Mouse (Mus musculus) bone marrow, adult 2 months (tissue): ENCODE data around the gene Rae1. TPM values are rescaled to one million over a fixed set of nuclear protein-coding genes. Genes with fewer than 3 reads are reported as not detected.
A peak's percentile ranks its signal among the peaks of the same experiment; 100 is the strongest.

Source experiments
- H3K27ac ChIP-seq: fragments of 200-500 bp; 2 replicates; pipeline ENCODE4 v1.5.1; 2012; ENCODE audit warnings: low read depth, mild to moderate bottlenecking, control low read depth, inconsistent platforms, low read length; ENCODE audit not compliant: control insufficient read depth, poor library complexity, insufficient read depth
- H3K4me1 ChIP-seq: fragments of 200-500 bp; 2 replicates; pipeline ENCODE4 v1.6.1; 2011; ENCODE audit warnings: low read length; ENCODE audit not compliant: control insufficient read depth, insufficient read depth
- H3K4me3 ChIP-seq: fragments of 200-500 bp; replicated peaks from 2 replicates; pipeline ENCODE3; 2011; ENCODE audit warnings: mild to moderate bottlenecking, low read depth, low read length, control low read depth; ENCODE audit not compliant: control insufficient read depth
- CTCF ChIP-seq: fragments of 200-500 bp; IDR thresholded peaks from 2 replicates; pipeline ENCODE4 v1.5.1; 2011; ENCODE audit warnings: low read length, control low read depth; ENCODE audit not compliant: control insufficient read depth, insufficient read depth
- POLR2A ChIP-seq: fragments of 200-500 bp; IDR thresholded peaks from 2 replicates; pipeline ENCODE4 v1.6.1; 2011; ENCODE audit warnings: low read depth, mild to moderate bottlenecking, control low read depth, low read length, borderline replicate concordance; ENCODE audit not compliant: control insufficient read depth
- WGBS: fragments of 180-500 bp; shearing (Covaris S2); methylation state at CpG from one replicate; pipeline ENCODE4 v1.1.7; 2018; 5-methylcytosine and 5-hydroxymethylcytosine counted together
- polyA plus RNA-seq: library from polyadenylated mRNA; stranded (reverse); fragments of >200 nt; gene quantifications from 2 replicates; pipeline ENCODE4 v1.2.4, GENCODE M21; 2011; ENCODE audit warnings: low replicate concordance; ENCODE audit not compliant: missing spikeins, insufficient read depth, insufficient read length

Rae1 gene
- polyA plus RNA-seq, 1 experiment = 61.5 TPM

- H3K27ac ChIP-seq = peak overlapping the region; percentile 27; the same call in 1 of the 2 replicates
- 86% methylated on average over 5 of the region's 5 CpGs for WGBS
- H3K4me3 ChIP-seq = no peak overlapping the region
- TF ChIP-seq POLR2A (no peak), CTCF (no peak)
- H3K4me1 ChIP-seq = peaks cover 16% of the 10 kb centered on the region
Observed at GRCm38 (mm10) chr2:173041242-173041641, 41.3 kb downstream of the Rae1 start.

GRCm38 (mm10) chr2:173041893-173042292, 42.0 kb downstream of the Rae1 start:
- TF ChIP-seq POLR2A (no peak), CTCF (no peak)
- H3K4me3 ChIP-seq = no peak overlapping the region
- 60% methylated on average over 1 of the region's 1 CpGs for WGBS
- no peak overlapping the region for H3K27ac ChIP-seq
- peaks cover 19% of the 10 kb centered on the region for H3K4me1 ChIP-seq

GRCm38 (mm10) chr2:173042504-173043162, 42.7 kb downstream of the Rae1 start:
- TF ChIP-seq POLR2A (no peak), CTCF (no peak)
- Histone ChIP-seq H3K4me3 (no peak overlapping the region), H3K4me1 (peaks cover 20% of the 10 kb centered on the region), H3K27ac (peak overlapping the region; percentile 4; the same call in 1 of the 2 replicates)
- 81% methylated on average over 11 of the region's 11 CpGs for WGBS

GRCm38 (mm10) chr2:173044198-173044970, 44.5 kb downstream of the Rae1 start:
- H3K27ac ChIP-seq = 0 out of 2 replicates have a peak overlapping the region, but pooled peaks have one; percentile 2
- peaks cover 17% of the 10 kb centered on the region for H3K4me1 ChIP-seq
- no peak for TF ChIP-seq POLR2A
- no peak for TF ChIP-seq CTCF
- no peak overlapping the region for H3K4me3 ChIP-seq
- WGBS = 77% methylated on average over 18 of the region's 18 CpGs

- peaks cover 16% of the 10 kb centered on the region for H3K4me1 ChIP-seq
- WGBS = 2% methylated on average over 15 of the region's 15 CpGs
- peak overlapping the region; percentile 41 for H3K4me3 ChIP-seq
- H3K27ac ChIP-seq = peak overlapping the region; percentile 94
- TF ChIP-seq POLR2A (peak; percentile 76), CTCF (no peak)
Observed at GRCm38 (mm10) chr2:173046582-173047297, 46.8 kb downstream of the Rae1 start.

GRCm38 (mm10) chr2:173047471-173047870, 47.6 kb downstream of the Rae1 start:
- no peak overlapping the region for H3K27ac ChIP-seq
- TF ChIP-seq CTCF = no peak
- TF ChIP-seq POLR2A = no peak
- peaks cover 14% of the 10 kb centered on the region for H3K4me1 ChIP-seq
- no peak overlapping the region for H3K4me3 ChIP-seq
- 63% methylated on average over 5 of the region's 5 CpGs for WGBS

GRCm38 (mm10) chr2:173048041-173048745, 48.3 kb downstream of the Rae1 start:
- Histone ChIP-seq H3K27ac (no peak overlapping the region), H3K4me1 (peaks cover 14% of the 10 kb centered on the region), H3K4me3 (no peak overlapping the region)
- 60% methylated on average over 17 of the region's 17 CpGs for WGBS
- TF ChIP-seq CTCF = no peak
- TF ChIP-seq POLR2A = no peak

GRCm38 (mm10) chr2:173049231-173049630, 49.3 kb downstream of the Rae1 start:
- peak overlapping the region; percentile 40; the same call in 1 of the 2 replicates for H3K27ac ChIP-seq
- H3K4me3 ChIP-seq = no peak overlapping the region
- peaks cover 21% of the 10 kb centered on the region for H3K4me1 ChIP-seq
- TF ChIP-seq POLR2A = no peak
- TF ChIP-seq CTCF = no peak
- WGBS = 61% methylated on average over 3 of the region's 3 CpGs

- H3K4me1 ChIP-seq = peaks cover 20% of the 10 kb centered on the region
- TF ChIP-seq CTCF (no peak), POLR2A (no peak)
- peak overlapping the region; percentile 44 for H3K27ac ChIP-seq
- no peak overlapping the region for H3K4me3 ChIP-seq
- WGBS = 66% methylated on average over 6 of the region's 6 CpGs
Observed at GRCm38 (mm10) chr2:173049817-173050216, 49.9 kb downstream of the Rae1 start.
